Mouse (Mus musculus): ENCODE results near the gene Lad1. TPM values are rescaled to one million over a fixed set of nuclear protein-coding genes. Genes with fewer than 3 reads are reported as not detected.

Gene Lad1
- polyA plus RNA-seq, 1 experiment, result 314 TPM

DNA sequence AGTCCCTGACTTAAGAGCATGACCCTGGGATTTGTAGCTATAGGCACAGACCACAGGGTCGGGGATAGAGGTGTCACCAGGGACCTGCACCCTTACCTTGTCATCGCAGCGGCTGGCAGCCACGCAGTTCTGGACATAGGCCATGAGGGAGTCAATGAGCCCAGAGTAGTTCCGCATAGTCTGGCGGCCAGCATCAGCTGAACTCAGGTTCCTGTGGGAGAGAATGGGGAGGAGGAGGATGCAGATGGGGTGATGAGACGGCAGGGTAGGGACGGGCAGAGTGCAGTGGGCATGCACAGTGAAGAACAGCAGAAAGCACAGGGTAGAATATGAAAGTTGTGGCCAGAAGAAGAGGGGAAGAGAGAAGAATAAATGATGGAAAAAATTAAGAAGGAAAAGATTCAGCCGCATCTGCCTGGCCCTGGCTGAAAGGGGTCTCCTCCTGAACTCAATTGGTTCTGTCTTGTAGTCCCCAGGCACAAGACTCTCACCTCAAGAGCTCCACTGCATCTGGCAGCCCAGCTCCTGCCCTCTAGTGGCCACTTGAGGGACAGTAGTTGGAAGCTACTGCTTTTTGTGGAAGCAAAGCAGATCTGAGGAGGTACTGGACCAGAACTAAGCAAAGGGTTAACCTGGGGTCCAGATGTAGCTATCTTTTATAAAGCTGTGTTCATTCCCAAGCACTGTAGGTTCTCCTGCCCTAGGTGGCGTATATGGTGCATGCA, 64.1 kb downstream of the Lad1 start:
- H3K4me1 ChIP-seq (ENCODE audit: control insufficient read depth, insufficient read depth, insufficient read length, low read length), result no peaks in the 10 kb centered on the region
- 75% methylated on average over 10 of the region's 10 CpGs for WGBS
- no peaks in the 10 kb centered on the region for H3K27me3 ChIP-seq (ENCODE audit: control insufficient read depth, insufficient read depth, low read length)
- peaks cover 8% of the 10 kb centered on the region; the same call in 1 of the 2 replicates for H3K36me3 ChIP-seq (ENCODE audit: control insufficient read depth, insufficient read depth, low read length)
- no peak overlapping the region for H3K4me3 ChIP-seq (ENCODE audit: low read depth, low read length)
- H3K27ac ChIP-seq (ENCODE audit: insufficient read depth, low read depth, low read length), result no peak overlapping the region
- TF ChIP-seq POLR2A (IDR thresholded peaks at IDR 0.05; ENCODE audit: low read depth, low read length) (no peak), CTCF (IDR thresholded peaks at IDR 0.05; ENCODE audit: extremely low read depth, insufficient read length, insufficient replicate concordance, low read depth, low read length) (peak; percentile 87; the same call in 1 of the 2 replicates)

Other genes with a start within 250 kb of the Lad1 start
- gene Nav1, start 211.3 kb upstream of the Lad1 start, polyA plus RNA-seq (2012; rRNA removed), result 4.7 and 6.2 TPM in 2 replicates
- gene Csrp1, start 98.5 kb upstream of the Lad1 start, polyA plus RNA-seq (2012; rRNA removed), result 140 and 147 TPM in 2 replicates
- 8.7 and 10.5 TPM in 2 replicates for gene Phlda3, start 52.5 kb upstream of the Lad1 start, polyA plus RNA-seq (2012; rRNA removed)
- 0.42 and 5.0 TPM in 2 replicates for gene Tnni1, start 39.2 kb upstream of the Lad1 start, polyA plus RNA-seq (2012; rRNA removed)
- 0.56 TPM in 2 replicates for gene Tnnt2, start 17.8 kb downstream of the Lad1 start, polyA plus RNA-seq (2012; rRNA removed)
- 5.0 and 12.5 TPM in 2 replicates for gene Pkp1, start 100.6 kb downstream of the Lad1 start, polyA plus RNA-seq (2012; rRNA removed)
- gene Igfn1, start 187.7 kb downstream of the Lad1 start, polyA plus RNA-seq (2012; rRNA removed), result 0.11 and 0.34 TPM in 2 replicates
- gene Tmem9, start 189.6 kb downstream of the Lad1 start, polyA plus RNA-seq (2012; rRNA removed), result 20.4 and 21.8 TPM in 2 replicates
- not detected in 2 replicates for gene Ascl5, start 232.2 kb downstream of the Lad1 start, polyA plus RNA-seq (2012; rRNA removed)
- gene Cacna1s, start 234.2 kb downstream of the Lad1 start, polyA plus RNA-seq (2012; rRNA removed), result 2.3 and 3.4 TPM in 2 replicates

Measured in small intestine, adult 2 months (tissue).